Mouse (Mus musculus) limb, embryonic 10.5 days (tissue): Measurements from ENCODE around the gene Coro7. TPM values are rescaled to one million over a fixed set of nuclear protein-coding genes. Genes with fewer than 3 reads are reported as not detected.
A peak's percentile ranks its signal among the peaks of the same experiment; 100 is the strongest.

Source experiments
- DNase-seq: peaks from one replicate; pipeline ENCODE4 v3.0.0-alpha.2; 2017; ENCODE audit warnings: low spot score
- H3K27ac ChIP-seq: fragments of 300-500 bp; sonication (generic); 2 replicates; pipeline ENCODE4 v1.5.1; 2016; ENCODE audit warnings: mild to moderate bottlenecking
- H3K27me3 ChIP-seq: fragments of 300-500 bp; sonication (generic); 2 replicates; pipeline ENCODE4 v1.6.1; 2016; ENCODE audit warnings: low read depth, mild to moderate bottlenecking; ENCODE audit not compliant: poor library complexity, severe bottlenecking
- H3K36me3 ChIP-seq: fragments of 300-500 bp; sonication (generic); 2 replicates; pipeline ENCODE4 v1.6.1; 2016; ENCODE audit warnings: mild to moderate bottlenecking, moderate library complexity
- H3K4me1 ChIP-seq: fragments of 300-500 bp; sonication (generic); 2 replicates; pipeline ENCODE4 v1.6.1; 2016
- H3K4me3 ChIP-seq: fragments of 300-500 bp; sonication (generic); 2 replicates; pipeline ENCODE4 v1.5.1; 2016; ENCODE audit warnings: mild to moderate bottlenecking, moderate library complexity
- H3K9me3 ChIP-seq: fragments of 300-500 bp; sonication (generic); replicated peaks from 2 replicates; pipeline ENCODE4 v1.6.1; 2016; ENCODE audit warnings: mild to moderate bottlenecking
- WGBS: fragments of 180-500 bp; shearing (Covaris S2); methylation state at CpG from one replicate; pipeline ENCODE4 v1.1.7; 2016; 5-methylcytosine and 5-hydroxymethylcytosine counted together
- polyA plus RNA-seq: library from polyadenylated mRNA; unstranded; fragments of >200 nt; fragmentation: Nextera tagmentation; extraction: Ambion mirVana; gene quantifications from 2 replicates; pipeline ENCODE4 v1.2.1, GENCODE M21; 2016

Gene Coro7
- polyA plus RNA-seq, 1 experiment from 2014 or later: 22.9 TPM

DNA sequence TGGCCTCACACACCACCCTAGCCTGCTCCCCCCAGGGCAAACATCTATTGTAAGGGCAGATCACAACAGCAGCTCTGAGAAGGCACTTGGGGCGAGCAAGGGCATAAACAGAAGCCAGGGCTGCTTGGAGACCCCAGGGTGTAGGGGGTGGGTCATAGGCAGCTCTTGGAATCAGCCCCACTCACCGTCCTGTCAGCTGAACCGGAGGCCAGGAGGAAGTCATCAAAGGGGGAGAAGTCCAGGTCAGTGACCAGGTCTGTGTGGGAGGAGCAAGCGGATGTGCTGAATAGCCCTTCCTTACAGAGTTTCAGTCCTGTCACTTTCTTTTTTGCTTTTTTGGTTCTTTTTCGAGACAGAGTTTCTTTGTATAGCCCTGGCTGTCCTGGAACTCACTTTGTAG, 9.3 kb downstream of the Coro7 start:
- no peak overlapping the region for H3K4me3 ChIP-seq
- 80% methylated on average over 5 of the region's 5 CpGs for WGBS
- H3K36me3 ChIP-seq: peaks cover 82% of the 10 kb centered on the region
- no peak overlapping the region for H3K27ac ChIP-seq
- DNase-seq: no peak
- H3K4me1 ChIP-seq: peaks cover 9% of the 10 kb centered on the region
- H3K9me3 ChIP-seq: no peaks in the 10 kb centered on the region
- H3K27me3 ChIP-seq: no peaks in the 10 kb centered on the region

DNA sequence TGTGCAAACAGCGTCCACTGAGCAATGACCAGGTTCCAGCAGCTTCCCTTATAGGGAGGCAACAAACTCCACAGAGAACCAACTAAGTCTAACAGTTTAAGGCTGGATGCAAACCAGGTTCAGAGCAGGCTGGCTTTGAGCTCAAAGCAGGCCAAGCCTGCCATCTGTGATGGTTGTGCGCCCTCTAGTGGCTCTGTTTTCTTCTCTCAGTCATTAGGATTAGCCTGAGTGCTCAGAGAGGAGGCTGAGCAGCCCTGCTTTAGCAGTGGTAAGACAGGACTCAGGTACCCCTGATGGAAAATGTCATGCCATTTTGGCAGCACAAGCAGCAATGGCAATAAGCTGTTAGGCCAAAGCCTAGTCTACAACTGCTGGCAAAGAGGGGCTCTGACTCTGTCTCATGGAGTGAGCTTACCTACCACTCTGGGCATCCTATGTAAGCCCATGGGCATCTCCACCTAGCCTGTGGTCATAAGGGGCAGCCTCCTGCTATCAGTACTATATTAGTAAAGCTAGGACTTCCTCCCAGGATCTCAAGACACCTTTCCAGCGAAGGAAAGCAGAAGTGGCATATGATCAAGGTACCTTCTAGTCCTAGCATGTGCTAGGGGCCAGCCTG, 12.3 kb downstream of the Coro7 start:
- Histone ChIP-seq H3K4me3 (no peak overlapping the region), H3K4me1 (peaks cover 9% of the 10 kb centered on the region), H3K27me3 (no peaks in the 10 kb centered on the region), H3K27ac (peak overlapping the region; percentile 86), H3K9me3 (no peaks in the 10 kb centered on the region), H3K36me3 (peaks cover 75% of the 10 kb centered on the region)
- DNase-seq: peak; percentile 92
- 33% methylated on average over 3 of the region's 3 CpGs for WGBS

DNA sequence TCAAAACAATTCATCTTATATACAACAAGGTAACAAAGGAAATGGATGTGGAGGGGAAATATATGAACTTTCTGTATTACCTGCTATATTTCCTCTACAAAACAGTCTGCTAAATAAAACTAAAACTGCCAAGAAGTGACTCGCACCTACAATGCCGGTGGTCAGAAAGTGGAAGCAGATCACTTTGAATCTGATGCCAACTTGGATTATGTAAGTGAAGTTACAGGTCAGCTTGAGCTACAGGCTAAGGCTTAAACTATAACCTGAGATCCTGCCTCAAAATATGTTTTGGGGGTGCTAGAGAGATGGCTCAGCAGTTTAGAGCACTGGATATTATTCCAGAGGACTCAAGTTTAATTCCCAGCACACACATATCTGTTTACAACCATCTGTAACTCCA, 13.9 kb downstream of the Coro7 start:
- 94% methylated on average over 2 of the region's 2 CpGs for WGBS
- Histone ChIP-seq H3K27ac (no peak overlapping the region), H3K27me3 (no peaks in the 10 kb centered on the region), H3K36me3 (peaks cover 81% of the 10 kb centered on the region), H3K9me3 (no peaks in the 10 kb centered on the region), H3K4me1 (peaks cover 19% of the 10 kb centered on the region), H3K4me3 (no peak overlapping the region)
- no peak for DNase-seq

DNA sequence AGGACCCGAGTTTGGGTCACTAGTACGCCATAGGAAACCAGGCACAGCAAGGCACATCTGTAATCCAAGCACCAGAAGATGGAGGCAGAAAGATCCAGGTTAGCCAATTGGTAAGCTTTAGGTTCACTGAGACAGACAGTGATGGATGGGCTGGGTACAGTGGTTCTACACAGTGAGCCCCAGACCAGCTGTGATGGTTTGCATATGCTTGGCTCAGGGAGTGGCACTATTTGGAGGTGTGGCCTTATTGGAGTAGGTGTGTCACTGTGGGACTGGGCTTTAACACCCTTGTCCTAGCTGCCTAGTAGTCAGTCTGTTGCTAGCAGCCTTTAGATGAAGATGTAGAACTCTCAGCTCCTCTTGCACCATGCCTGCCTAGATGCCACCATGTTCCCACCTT, 15.8 kb downstream of the Coro7 start:
- no peak for DNase-seq
- Histone ChIP-seq H3K27me3 (no peaks in the 10 kb centered on the region), H3K27ac (no peak overlapping the region), H3K9me3 (no peaks in the 10 kb centered on the region), H3K36me3 (peaks cover 70% of the 10 kb centered on the region), H3K4me3 (no peak overlapping the region), H3K4me1 (peaks cover 28% of the 10 kb centered on the region)
- WGBS: 87% methylated on average over 2 of the region's 2 CpGs

DNA sequence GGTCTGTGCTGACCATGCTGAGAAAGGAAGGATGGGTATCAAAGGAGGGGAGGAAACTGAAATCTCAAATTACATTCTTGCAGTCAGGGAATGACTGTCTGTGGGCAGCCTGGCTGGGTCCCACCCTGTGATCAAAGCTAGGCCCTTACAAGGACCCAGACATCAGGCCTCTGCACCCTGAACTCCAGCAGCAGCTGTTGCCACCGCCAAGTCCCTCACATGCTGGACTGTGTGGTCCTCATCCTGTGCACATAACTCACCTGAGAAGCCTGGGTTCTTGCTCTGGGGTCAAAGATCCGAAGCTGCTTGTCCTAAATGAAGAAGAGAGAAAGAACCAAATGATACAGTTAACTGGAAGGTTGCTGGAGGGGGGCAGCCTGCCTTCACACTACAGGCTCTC, 18.0 kb downstream of the Coro7 start:
- 39% methylated on average over 2 of the region's 2 CpGs for WGBS
- Histone ChIP-seq H3K4me1 (peaks cover 43% of the 10 kb centered on the region), H3K27me3 (no peaks in the 10 kb centered on the region), H3K36me3 (peaks cover 51% of the 10 kb centered on the region), H3K9me3 (no peaks in the 10 kb centered on the region), H3K4me3 (no peak overlapping the region), H3K27ac (peak overlapping the region; percentile 77)
- no peak for DNase-seq

DNA sequence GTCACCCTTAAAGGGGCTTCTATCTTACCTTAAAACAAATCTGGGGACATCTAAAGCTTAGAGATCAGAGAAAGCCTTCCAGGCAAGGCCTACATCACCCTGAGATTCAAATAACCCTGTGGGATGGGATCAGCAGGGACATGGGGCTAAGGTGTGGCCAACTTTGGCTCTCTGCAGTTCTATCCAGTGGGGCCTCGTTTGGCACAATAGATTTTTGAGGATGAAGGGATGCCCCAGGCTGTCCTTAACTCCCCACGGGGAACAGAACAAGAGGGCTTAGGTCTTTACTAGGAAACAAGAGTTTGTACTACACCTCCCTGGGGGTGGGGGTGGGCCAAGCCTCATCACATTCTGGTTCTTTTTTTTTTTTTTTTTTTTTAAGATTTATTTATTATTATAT, 20.3 kb downstream of the Coro7 start:
- H3K36me3 ChIP-seq: peaks cover 47% of the 10 kb centered on the region
- H3K27ac ChIP-seq: peak overlapping the region; percentile 95
- H3K4me3 ChIP-seq: peak overlapping the region; percentile 41
- H3K4me1 ChIP-seq: peaks cover 63% of the 10 kb centered on the region
- 14% methylated on average over 2 of the region's 2 CpGs for WGBS
- no peaks in the 10 kb centered on the region for H3K9me3 ChIP-seq
- DNase-seq: no peak
- no peaks in the 10 kb centered on the region for H3K27me3 ChIP-seq

DNA sequence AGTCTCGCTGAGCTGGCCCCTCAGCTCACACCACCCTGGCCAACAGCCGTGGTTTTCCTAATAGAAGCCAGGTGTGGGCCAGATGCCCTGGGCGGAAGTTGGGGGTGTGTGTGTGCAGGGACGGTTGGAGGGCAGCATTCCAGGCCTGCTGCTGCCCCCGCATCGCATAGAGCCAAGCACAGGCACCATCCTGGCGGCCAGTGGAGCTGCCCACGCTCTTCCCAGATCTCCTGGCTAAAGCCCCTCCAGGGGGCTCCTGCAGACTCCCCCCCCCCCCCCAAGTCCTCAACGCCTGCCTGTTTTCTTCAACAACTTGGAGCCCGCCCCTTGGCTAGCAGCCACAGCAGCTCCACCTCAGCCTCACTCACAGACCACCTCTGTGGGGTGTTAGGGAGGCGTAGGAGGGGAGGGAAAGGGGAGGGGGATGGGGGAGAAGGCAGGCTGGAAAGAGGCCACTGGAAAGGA, 20.8 kb downstream of the Coro7 start:
- peaks cover 47% of the 10 kb centered on the region for H3K36me3 ChIP-seq
- H3K27me3 ChIP-seq: no peaks in the 10 kb centered on the region
- no peaks in the 10 kb centered on the region for H3K9me3 ChIP-seq
- H3K27ac ChIP-seq: peak overlapping the region; percentile 95
- DNase-seq: peak; percentile 98
- H3K4me3 ChIP-seq: peak overlapping the region; percentile 41
- WGBS: 9% methylated on average over 11 of the region's 11 CpGs
- H3K4me1 ChIP-seq: peaks cover 68% of the 10 kb centered on the region

DNA sequence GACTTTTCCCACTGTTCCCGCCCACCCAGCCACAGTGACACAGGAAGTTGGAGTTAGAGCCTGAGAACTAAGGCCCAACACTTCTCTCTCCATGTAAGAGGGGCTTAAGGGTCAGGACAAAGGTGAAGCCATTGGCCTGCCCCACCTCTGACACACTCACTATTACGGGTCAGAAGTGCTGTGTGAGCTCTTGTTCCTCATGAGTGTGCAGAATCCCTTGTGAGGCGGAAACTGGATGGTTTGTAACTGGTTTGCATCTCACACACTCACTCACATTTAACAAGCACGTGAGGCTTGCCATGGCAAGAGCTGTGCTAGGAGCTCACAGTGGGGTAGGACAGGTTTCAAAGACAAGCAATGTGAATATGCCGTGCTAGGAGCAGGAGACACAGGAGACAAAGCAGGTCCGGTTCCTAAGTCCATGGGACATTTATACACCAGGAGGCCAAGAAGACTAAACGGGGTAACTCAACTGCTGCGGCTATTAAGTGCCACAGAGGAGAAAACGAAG, 23.0 kb downstream of the Coro7 start:
- H3K27ac ChIP-seq: peak overlapping the region; percentile 95
- WGBS: 55% methylated on average over 9 of the region's 9 CpGs
- DNase-seq: peak; percentile 36
- no peak overlapping the region for H3K4me3 ChIP-seq
- peaks cover 57% of the 10 kb centered on the region for H3K36me3 ChIP-seq
- H3K4me1 ChIP-seq: peaks cover 88% of the 10 kb centered on the region
- no peaks in the 10 kb centered on the region for H3K27me3 ChIP-seq
- H3K9me3 ChIP-seq: no peaks in the 10 kb centered on the region

DNA sequence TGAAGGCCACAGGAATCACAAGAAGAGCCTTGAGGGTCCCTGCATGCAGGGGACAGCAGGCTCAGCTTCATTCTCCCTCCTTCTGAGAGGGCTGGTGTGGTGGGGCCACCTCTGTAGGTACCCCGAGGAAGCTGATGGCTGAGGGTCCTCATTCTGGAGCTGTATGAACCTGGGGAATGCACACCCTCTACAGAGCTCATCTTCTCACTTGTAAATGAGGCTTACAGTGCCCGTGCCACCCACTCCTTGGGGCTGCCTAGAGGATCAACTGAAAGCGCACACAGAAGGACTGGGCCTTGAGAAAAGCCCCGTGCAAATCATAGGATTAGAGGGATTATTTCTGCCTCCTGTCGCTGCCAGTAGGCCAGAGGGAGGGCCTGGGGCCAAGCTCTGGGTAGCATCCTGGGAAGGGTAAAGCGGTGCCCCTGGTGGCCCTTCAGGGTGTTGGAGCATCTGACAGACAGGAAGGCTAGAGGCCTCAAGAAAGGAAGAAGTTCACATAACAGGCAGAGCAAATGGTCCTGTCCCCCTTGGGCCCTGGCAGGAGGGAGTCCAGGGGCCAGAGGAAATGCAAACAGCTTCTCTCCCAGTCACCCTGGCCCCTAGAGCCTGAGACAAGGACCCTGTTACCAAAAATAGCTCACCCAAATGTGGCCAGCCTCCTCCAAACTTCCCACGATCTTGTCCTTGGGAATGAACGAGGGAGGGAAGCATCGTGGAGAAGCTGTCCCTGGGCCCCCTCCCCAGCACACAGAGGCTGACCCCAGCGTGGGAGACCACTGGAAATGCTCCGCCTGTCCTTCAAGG, 23.6 kb downstream of the Coro7 start:
- 28% methylated on average over 11 of the region's 11 CpGs for WGBS
- H3K4me1 ChIP-seq: peaks cover 88% of the 10 kb centered on the region
- H3K27me3 ChIP-seq: no peaks in the 10 kb centered on the region
- DNase-seq: peak; percentile 36
- H3K36me3 ChIP-seq: peaks cover 57% of the 10 kb centered on the region
- H3K4me3 ChIP-seq: no peak overlapping the region
- H3K9me3 ChIP-seq: no peaks in the 10 kb centered on the region
- peak overlapping the region; percentile 95 for H3K27ac ChIP-seq

DNA sequence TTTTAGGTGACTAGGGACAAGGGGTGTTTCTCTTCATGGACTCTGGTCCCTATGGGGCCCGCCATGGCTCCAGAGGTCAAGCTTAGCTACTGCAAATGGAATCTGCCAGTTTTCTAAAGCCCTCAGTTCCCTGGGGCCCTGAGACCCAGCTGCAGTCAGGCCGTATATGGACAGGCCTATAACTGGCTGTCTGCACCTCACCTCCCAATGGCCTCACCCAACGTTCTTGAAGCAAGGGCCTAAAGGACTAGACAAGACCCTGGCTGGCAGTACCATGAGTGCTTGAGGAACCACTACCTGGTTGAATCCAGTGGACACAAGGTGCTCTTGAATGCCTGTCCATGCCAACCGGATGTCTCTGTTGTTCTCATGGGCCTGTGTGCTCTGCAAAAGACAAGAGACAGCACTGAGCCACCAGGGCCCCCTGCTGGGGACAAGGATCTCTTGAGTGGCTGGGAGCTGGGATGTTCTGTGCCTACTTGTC, 24.3 kb downstream of the Coro7 start:
- peak overlapping the region; percentile 95 for H3K27ac ChIP-seq
- no peaks in the 10 kb centered on the region for H3K27me3 ChIP-seq
- H3K4me3 ChIP-seq: no peak overlapping the region
- WGBS: 84% methylated on average over 4 of the region's 4 CpGs
- H3K9me3 ChIP-seq: no peaks in the 10 kb centered on the region
- peaks cover 93% of the 10 kb centered on the region for H3K4me1 ChIP-seq
- peaks cover 57% of the 10 kb centered on the region for H3K36me3 ChIP-seq
- no peak for DNase-seq

DNA sequence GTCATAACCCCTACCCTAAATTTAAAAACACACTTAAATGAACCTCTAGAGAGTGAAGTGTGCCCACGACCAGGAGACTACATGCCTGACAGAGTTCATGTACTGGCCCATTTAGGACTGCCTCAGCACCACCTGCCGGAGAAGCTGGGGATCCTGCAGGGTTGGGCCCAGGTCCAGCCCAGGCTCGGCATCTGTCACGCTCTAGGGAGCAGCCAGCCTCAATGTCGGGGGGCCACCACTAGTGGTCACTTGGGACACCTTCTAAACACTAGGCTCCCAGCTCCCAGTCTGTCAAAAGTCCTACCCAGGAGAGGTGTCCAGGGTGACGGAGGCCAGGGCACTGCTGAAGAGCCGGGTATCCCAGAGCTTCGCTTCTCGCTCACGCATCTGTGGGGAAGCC, 24.9 kb downstream of the Coro7 start:
- Histone ChIP-seq H3K4me3 (no peak overlapping the region), H3K27ac (peak overlapping the region; percentile 95), H3K27me3 (no peaks in the 10 kb centered on the region), H3K36me3 (peaks cover 63% of the 10 kb centered on the region), H3K4me1 (peaks cover 97% of the 10 kb centered on the region), H3K9me3 (no peaks in the 10 kb centered on the region)
- 85% methylated on average over 10 of the region's 10 CpGs for WGBS
- DNase-seq: no peak

DNA sequence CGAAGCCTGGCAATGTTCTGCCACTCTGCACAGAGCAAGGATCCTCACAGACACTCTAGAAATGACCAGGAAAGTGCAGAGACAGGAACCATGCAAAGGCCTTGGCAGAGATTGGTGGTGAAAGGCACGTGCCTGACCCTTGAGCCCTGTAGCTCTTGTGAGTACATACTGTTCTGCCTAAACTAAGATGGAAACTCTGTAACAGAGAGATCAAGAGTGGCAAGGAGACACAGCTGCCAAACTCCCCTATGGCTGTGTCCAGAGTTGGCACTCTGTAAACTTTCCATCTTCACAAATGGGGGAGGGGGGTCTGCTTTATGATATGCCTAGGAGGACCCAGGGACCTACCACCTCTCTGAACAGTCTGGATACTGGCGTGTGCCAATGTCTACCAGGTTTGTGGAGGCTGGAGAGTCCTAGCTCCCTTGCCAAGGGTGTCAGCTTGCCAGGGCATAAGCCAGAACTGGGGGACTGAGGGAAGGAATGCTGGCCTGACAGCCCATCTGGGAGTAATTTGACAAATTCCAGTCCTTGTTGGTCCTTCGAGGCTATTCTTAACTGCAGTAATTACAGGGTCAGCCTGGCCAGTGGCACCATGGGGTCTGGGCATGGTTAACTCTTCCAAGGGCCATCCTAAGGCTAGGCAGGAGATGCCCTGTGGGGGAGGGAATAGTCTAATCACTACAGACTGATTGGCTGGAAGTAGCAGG, 26.7 kb downstream of the Coro7 start:
- Histone ChIP-seq H3K27ac (peak overlapping the region; percentile 95), H3K9me3 (no peaks in the 10 kb centered on the region), H3K36me3 (peaks cover 81% of the 10 kb centered on the region), H3K4me1 (peaks cover 100% of the 10 kb centered on the region), H3K27me3 (no peaks in the 10 kb centered on the region), H3K4me3 (peak overlapping the region; percentile 37)
- WGBS: 51% methylated on average over 4 of the region's 4 CpGs
- peak; percentile 61 for DNase-seq
